Mouse (Mus musculus): ENCODE measurements around the gene Sall1.

DNA sequence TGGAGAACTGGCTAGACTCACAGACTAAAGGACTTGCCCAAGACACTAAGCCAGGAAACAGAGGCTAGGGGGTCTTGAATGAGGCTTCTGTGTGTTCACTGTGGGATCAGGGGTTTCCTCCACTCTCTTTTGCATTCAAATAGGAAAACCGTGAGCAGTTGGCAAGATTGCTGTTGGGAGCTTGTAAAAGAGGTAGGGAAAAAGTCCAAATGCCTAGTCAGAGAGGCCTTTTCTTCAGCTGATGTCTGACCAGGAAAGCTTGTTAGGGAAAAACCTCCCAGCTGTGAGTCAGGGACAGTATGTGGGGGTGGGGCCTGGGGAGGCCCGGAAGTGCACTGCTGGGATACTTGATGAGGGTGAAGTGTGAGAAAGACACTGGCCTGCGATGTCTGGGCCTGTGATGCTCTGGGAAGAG lies 29.0 kb upstream of the Sall1 start:
- TF ChIP-seq CTCF (IDR thresholded peaks at IDR 0.05; ENCODE audit: low read depth, low read length) (no peak), GATA1 (IDR thresholded peaks at IDR 0.05; ENCODE audit: borderline replicate concordance, low read length) (no peak)
